Mouse (Mus musculus) lung, postnatal 10 days (tissue): ENCODE measurements at regions not wholly inside any gene's neighbourhood (a gene's known extent, or its start where the extent isn't known, plus 50 kb on each side); places are given as distances from the start of the nearest gene placed in this dataset.

Source experiments
- DNase-seq: peaks from one replicate; pipeline ENCODE4 v3.0.0; 2021

DNA sequence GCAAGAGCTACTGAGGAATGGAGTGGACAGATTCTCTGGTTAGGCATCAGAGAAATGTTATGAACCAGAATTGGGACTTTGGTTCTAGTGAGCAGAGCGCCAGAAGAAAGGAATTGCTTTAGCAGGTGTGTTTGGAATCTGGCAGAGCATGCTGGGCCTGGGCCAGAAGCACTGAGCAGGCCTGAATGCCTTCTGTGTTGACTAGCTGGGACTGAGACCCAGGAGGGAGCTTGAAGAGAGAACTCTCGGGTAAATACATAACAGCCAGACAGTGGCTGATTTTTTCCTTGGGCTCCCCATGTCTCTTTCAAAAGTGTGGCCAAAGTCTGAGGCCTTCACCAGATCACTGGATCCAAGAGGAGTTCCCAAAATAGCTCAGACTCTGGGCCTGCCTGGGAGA is 107.5 kb upstream of the Zfp462 start:
- no peak for DNase-seq

DNA sequence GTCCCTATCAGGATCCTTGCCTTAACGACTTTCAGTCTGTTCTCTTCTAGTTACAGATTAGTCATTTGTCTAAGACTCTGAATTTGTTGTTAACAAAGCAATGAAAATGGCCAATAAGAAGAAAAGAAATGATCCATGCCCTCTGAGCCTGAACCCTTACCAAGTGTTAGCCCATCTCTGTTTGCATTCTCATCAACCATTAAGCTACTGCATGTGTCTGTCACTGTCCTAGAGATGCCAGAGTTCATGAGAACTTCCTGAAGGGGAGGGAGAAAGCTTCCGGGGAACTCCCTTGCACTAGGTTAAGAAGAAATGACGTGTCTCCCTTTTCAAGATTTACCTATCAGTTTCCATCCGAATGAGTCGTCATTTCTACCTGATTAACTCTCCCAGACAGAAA is 106.7 kb upstream of the Zfp462 start:
- DNase-seq, result no peak

DNA sequence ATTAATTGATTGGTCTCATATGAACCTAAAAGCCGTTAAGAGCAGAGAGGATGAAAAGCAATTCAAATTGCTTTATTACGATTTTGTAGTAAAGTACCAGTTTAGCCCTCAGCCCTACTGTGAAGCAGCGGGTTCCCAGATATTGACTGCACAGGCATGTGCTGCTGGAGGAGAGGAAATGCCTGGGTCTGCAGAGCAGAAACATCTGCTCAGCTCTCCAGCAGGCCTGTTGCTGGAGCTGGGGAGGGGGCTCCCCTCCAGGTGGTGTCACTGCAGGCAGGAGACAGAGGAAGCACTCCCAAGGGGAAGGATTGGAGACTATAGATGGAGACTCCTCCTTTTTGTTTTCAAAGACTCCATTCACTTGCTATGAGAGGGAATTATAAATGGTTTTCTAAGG is 106.1 kb upstream of the Zfp462 start:
- DNase-seq, result no peak

DNA sequence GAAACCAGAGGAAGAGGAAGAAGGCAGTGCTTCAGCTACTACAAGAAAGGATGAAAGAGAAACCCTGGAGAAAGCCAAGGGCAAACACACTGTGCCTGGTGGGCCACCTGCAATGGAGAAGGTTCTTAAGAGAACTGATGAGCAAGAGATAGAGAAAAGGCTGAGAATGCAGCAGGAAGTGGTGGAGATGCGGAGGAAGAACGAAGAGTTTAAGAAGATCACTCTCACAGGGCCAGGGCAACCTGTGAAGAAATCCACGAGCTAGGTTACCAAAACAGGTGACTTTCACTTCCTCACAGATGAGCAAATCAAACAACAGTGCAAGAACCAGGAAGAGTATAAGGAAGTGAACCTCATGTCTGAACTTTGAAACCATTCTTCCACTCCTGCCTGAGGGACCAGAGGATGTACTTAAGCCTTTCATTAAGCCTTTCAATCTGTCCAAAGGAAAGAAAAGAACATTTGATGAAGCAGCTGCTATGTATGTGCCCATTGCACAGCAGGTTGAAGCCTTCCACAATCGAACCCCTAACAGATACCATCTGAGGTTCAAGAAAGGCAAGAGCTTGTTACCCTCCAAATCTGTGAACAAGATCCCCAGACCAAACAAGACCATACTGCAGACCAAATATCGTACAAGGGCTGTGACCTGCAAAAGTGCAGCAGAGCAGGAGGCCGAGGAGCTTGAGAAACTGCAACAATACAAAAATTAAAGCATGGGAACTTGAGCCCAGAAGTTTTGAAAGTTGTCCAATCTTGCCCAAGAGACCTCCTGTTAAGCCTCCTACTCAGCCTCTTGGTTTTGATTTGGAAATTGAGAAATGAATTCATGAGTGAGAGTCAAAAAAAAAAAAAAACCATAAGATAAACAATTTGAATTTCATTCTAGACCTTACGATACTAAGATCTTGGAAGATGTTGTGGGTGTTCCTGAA is 91.6 kb upstream of the Zfp462 start:
- no peak for DNase-seq

DNA sequence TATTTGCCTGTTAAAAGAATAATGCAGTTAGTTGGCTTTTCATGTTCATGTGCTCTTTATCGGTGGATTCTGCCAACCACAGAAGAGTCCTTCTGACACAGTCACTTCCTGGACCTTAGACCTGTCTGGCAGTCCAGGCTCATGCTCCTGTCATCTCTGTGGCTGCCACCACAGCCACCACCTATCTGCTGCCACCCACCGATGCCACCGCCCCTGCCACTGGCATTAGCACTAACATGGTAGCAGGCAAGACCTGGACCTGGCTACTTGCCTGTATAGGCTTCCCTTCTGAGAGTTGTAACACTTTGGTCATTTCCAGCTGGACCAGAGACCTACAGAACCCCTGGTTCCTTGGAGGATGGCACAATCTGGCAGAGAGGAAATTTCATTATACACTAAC is 86.2 kb upstream of the Zfp462 start:
- DNase-seq, result no peak

DNA sequence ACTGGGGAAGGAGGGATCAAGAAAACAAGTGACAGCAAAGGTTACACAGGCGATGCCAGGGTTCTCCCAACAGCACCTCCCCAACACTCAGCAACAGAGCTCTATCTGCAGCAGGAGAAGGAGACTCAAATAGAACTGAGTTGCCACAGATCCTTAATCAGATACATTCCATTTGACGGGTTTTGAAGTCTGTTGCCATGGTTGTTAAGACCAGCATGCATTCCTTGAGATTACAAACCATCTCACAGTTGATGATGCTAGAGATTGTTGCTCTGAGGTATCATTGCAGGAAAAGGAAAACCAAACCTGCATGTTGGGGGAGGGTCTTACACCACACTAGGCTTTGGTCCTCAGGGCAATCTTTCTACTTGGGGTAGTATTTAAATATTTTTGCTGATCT is 78.8 kb upstream of the Zfp462 start:
- DNase-seq, result no peak

DNA sequence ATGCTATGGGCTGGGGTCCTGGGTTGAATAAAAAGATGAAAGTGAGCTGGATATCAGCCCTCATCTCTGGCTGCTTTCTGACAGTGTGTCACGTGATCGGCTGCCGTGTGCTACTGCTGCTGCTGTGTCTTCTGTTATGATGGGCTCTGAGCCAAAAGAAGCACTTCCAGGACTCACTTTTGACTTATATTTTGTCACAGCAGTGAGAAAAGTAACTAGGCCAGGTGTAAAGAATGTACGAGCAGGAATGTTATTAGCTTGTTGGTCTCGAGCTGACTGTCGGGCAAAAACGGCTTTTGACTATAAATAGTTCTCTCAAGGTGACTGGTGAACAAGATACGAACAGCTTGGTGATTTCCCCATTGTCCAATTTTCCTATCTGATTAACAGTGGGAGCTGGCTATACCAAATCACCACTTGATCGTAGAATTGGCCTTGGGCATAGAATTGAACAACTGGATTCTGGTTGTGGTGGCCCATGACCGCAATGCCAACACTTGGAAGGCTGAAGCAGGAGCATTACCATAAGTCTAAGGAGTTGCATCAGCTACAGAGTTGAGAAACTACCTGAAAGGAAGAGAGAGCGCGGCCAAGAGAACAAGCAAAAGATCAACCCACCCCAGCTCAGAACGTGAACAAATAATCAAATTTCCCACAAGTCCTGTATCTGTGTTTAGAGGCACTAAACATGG is 70.6 kb upstream of the Zfp462 start:
- DNase-seq, result no peak

DNA sequence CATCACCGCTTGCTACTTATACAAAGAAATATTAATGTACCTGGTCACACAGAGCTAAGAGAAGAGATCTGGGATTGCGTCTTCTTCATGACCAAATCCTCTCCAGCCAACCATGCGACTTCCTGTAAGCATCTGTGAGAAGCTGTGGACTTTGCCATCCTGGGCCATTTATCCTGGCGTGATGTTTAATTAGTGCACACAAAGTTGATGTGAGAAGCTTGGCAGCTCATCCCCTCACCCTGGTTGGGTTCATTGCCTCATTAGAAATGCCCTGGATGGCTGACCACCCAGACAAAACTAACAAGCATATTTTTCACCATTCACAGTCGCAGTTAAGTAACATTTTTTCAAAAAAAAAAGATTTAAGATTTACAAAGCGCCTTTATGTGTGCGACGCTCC is 69.3 kb upstream of the Zfp462 start:
- no peak for DNase-seq

DNA sequence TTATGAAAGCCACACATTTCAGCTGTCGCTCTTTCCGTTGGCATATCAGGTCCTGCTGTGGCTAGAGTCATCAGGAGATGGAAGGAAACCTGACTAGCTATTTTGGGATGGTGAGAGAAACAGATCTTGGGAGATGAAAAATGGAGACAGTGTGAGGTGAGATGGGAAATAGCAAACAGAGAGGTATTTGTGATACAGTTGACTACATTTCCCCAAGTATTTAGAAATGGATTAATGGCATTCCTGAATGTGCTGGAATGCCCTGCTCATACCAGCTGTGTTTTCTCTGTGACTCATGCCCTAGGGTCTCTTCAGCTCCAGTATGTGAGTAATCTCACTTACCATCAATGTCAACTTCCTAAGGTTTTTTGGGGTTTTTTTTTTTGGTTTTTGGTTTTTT is 67.5 kb upstream of the Zfp462 start:
- DNase-seq, result no peak

DNA sequence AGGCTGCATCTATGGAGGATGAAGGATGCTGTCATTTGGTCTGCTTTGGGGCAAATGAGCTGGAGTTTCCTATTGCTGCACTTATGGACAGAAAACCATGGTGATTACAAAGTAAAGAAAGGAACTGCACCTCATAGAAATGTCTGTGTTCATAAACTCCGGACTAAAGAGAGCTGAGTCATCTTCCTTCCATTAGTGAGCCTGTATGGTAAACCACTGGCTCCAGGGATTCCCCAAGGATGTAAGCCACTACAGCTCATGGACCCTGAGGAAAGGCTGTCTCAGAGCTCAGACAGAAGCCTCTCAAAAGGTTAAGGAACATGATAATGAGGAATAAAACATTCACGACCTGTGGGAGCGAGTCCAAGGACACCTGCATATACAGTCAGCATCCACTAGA is 66.3 kb upstream of the Zfp462 start:
- DNase-seq, result no peak

DNA sequence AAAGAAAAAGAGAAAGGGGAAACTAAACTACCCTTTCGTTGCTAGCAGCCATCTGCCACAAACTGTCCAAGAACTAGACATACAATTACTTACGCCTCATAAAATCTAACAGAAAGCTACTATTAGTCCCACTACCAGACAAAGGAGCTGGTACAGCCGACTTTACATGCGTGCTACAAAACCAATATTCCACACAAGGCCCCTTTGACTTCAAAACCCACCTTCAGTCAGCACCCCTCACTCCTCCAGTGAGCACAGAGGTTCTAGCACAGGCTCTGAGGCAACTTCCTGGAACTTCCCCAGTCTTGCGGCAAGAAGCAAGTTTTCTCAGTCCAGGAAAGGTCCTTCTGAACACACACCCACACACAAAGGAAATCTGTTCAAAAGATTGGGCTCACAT is 51.6 kb upstream of the Zfp462 start:
- DNase-seq, result no peak
